Mouse (Mus musculus): ENCODE data around the gene Zgrf1.

GRCm38 (mm10) chr3:127530293-127530692, 23.0 kb upstream of the Zgrf1 start:
- TF ChIP-seq GATA1 (IDR thresholded peaks at IDR 0.05; ENCODE audit: borderline replicate concordance, low read length) (no peak), CTCF (IDR thresholded peaks at IDR 0.05; ENCODE audit: low read depth, low read length) (no peak), POLR2AphosphoS5 (IDR thresholded peaks at IDR 0.05; ENCODE audit: insufficient replicate concordance, low read depth, low read length) (no peak), TAL1 (conservative IDR thresholded peaks at IDR 0.05; ENCODE audit: low read depth, low read length) (no peak)

Measured in G1E (cell line).